Mouse (Mus musculus) cerebellum, adult 2 months (tissue): ENCODE data around the gene Psmc1. TPM values are rescaled to one million over a fixed set of nuclear protein-coding genes. Genes with fewer than 3 reads are reported as not detected.
A peak's percentile ranks its signal among the peaks of the same experiment; 100 is the strongest.

Experiments used
- DNase-seq, 2 experiments: peaks; one replicate each; pipeline ENCODE4 v3.0.0; 2021
- H3K27ac ChIP-seq: fragments of 200-500 bp; 2 replicates; pipeline ENCODE4 v1.5.1; 2012; ENCODE audit warnings: low read length, control low read depth, inconsistent platforms; ENCODE audit not compliant: insufficient read depth
- H3K27me3 ChIP-seq: fragments of 200-500 bp; 2 replicates; pipeline ENCODE4 v1.6.1; 2012; ENCODE audit warnings: inconsistent platforms, mild to moderate bottlenecking, low read length, moderate library complexity; ENCODE audit not compliant: control insufficient read depth, insufficient read depth
- H3K4me1 ChIP-seq: fragments of 200-500 bp; 2 replicates; pipeline ENCODE4 v1.6.1; 2011; ENCODE audit warnings: low read length; ENCODE audit not compliant: control insufficient read depth, insufficient read depth
- H3K4me3 ChIP-seq: fragments of 200-500 bp; replicated peaks from 2 replicates; pipeline ENCODE3; 2011; ENCODE audit warnings: mild to moderate bottlenecking, low read depth, low read length, control low read depth; ENCODE audit not compliant: insufficient read depth
- CTCF ChIP-seq: fragments of 200-500 bp; IDR thresholded peaks from 2 replicates; pipeline ENCODE4 v1.5.1; 2011; ENCODE audit warnings: low read depth, mild to moderate bottlenecking, control low read depth, low read length, moderate library complexity, borderline replicate concordance; ENCODE audit not compliant: insufficient read depth
- POLR2A ChIP-seq: fragments of 200-500 bp; IDR thresholded peaks from 2 replicates; pipeline ENCODE4 v1.6.1; 2011; ENCODE audit warnings: low read length, control low read depth, borderline replicate concordance; ENCODE audit not compliant: insufficient read depth
- WGBS: fragments of 180-500 bp; shearing (Covaris S2); methylation state at CpG from one replicate; pipeline ENCODE4 v1.1.7; 2018; 5-methylcytosine and 5-hydroxymethylcytosine counted together
- polyA plus RNA-seq: library from polyadenylated mRNA; depleted of rRNA; stranded (reverse); fragments of >200 nt; gene quantifications from 2 replicates; pipeline ENCODE4 v1.2.3, GENCODE M21; 2012

The Psmc1 gene
- polyA plus RNA-seq, 1 experiment: 177 TPM

- TF ChIP-seq CTCF (no peak), POLR2A (no peak)
- WGBS: 92% methylated on average over 11 of the region's 11 CpGs
Observed at GRCm38 (mm10) chr12:100142848-100143523, 33.0 kb downstream of the Psmc1 start.

GRCm38 (mm10) chr12:100143737-100144136 is 33.8 kb downstream of the Psmc1 start:
- no peak overlapping the region for H3K4me3 ChIP-seq
- H3K27ac ChIP-seq: no peak overlapping the region
- DNase-seq: no peak
- no peaks in the 10 kb centered on the region for H3K27me3 ChIP-seq
- H3K4me1 ChIP-seq: no peaks in the 10 kb centered on the region
- TF ChIP-seq POLR2A: no peak
- TF ChIP-seq CTCF: no peak
- 96% methylated on average over 9 of the region's 9 CpGs for WGBS

More at GRCm38 (mm10) chr12:100142848-100143523, 33.0 kb downstream of the Psmc1 start:
- Histone ChIP-seq H3K4me3 (no peak overlapping the region), H3K4me1 (no peaks in the 10 kb centered on the region), H3K27me3 (no peaks in the 10 kb centered on the region), H3K27ac (no peak overlapping the region)
- DNase-seq: no peak

GRCm38 (mm10) chr12:100144269-100144668 is 34.3 kb downstream of the Psmc1 start:
- no peak for DNase-seq
- Histone ChIP-seq H3K27me3 (no peaks in the 10 kb centered on the region), H3K4me3 (no peak overlapping the region), H3K4me1 (no peaks in the 10 kb centered on the region), H3K27ac (no peak overlapping the region)
- WGBS: 66% methylated on average over 5 of the region's 5 CpGs
- TF ChIP-seq POLR2A (no peak), CTCF (no peak)

DNA sequence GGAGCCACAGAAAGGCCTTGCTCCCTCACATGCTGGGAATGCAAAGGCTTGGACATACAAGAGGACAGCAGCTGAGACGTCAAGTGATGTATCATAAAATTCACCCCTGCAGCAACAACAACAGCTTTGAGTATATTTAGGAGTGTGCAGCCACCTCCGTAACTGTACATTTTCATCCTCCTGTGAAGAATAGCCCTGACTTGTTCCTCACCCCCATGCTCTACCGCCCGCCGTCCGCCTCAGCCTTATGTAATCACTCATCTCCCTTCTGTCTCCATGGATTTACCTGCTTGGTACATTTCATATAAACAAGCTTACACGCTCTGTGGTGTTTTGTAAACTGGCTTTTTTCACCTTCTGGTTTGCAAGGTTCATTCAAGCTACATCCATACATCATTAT is 42.5 kb downstream of the Psmc1 start:
- Histone ChIP-seq H3K4me3 (no peak overlapping the region), H3K4me1 (no peaks in the 10 kb centered on the region), H3K27me3 (no peaks in the 10 kb centered on the region), H3K27ac (no peak overlapping the region)
- 93% methylated on average over 7 of the region's 7 CpGs for WGBS
- no peak for DNase-seq
- no peak for TF ChIP-seq POLR2A
- no peak for TF ChIP-seq CTCF

DNA sequence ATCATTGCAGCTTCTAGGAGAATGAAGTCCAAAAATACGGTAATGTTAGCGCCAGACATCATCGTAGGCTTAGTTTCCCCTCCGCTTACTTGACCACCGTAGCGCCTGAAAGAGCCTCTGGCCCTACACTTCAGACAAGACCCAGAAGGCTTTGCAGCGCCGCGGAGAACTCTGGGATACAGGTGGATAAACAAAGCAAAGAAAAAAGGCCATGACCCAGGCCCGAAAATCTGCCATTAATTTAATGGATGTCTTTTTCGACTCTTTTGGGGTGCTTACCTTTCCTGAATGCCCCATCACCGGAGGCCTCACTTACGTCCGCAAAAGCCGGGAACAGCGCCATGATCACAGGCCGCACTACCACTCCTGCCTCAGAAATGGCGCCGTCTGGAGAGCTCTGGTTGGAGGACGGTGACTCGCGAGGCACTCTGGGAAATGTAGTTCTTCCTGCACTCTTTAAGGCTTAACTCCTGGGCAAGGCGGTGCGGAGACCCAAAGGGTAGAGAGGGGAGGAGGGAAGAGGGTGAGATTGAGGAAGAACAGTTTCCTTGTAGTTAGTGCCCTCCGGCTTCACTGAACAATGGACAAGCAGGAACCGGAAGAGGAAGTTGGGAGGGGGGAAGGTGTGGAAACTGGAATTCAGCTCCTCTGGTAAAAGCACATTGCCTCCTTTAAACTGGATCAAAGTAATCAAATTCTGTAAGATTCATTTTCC is 49.5 kb downstream of the Psmc1 start, which contains the start of gene Nrde2:
Nrde2 (minus strand) TSS at position 393 of the 715 bp plus-strand sequence.
- Histone ChIP-seq H3K4me1 (no peaks in the 10 kb centered on the region; the same call in 1 of the 2 replicates), H3K4me3 (peak within 1 kb of the TSS; percentile 77), H3K27me3 (no peaks in the 10 kb centered on the region), H3K27ac (peak within 1 kb of the TSS; percentile 50; the same call in 1 of the 2 replicates)
- WGBS: under 1% methylated on average over 26 of the region's 26 CpGs
- TF ChIP-seq POLR2A (peak; percentile 51; the same call in 1 of the 2 replicates), CTCF (no peak)
- DNase-seq: peak; percentile 93 to 94

GRCm38 (mm10) chr12:100164991-100165500 is 55.1 kb downstream of the Psmc1 start:
- 80% methylated on average over 7 of the region's 7 CpGs for WGBS
- no peak for TF ChIP-seq POLR2A
- no peak for TF ChIP-seq CTCF
- no peak for DNase-seq
- no peak overlapping the region for H3K27ac ChIP-seq
- H3K4me1 ChIP-seq: peaks cover 9% of the 10 kb centered on the region; the same call in 1 of the 2 replicates
- H3K27me3 ChIP-seq: no peaks in the 10 kb centered on the region
- H3K4me3 ChIP-seq: no peak overlapping the region

- Histone ChIP-seq H3K4me3 (no peak overlapping the region), H3K27me3 (no peaks in the 10 kb centered on the region), H3K27ac (no peak overlapping the region), H3K4me1 (peaks cover 9% of the 10 kb centered on the region; the same call in 1 of the 2 replicates)
- 25% methylated on average over 3 of the region's 3 CpGs for WGBS
- DNase-seq: peak; percentile 61 to 62
- TF ChIP-seq CTCF: peak; percentile 71
- TF ChIP-seq POLR2A: no peak
Observed at GRCm38 (mm10) chr12:100166177-100166576, 56.2 kb downstream of the Psmc1 start.
